Mouse (Mus musculus) layer of hippocampus, postnatal 14 days (tissue): ENCODE results near the gene Dhrs13. TPM values are rescaled to one million over a fixed set of nuclear protein-coding genes. Genes with fewer than 3 reads are reported as not detected.
A peak's percentile ranks its signal among the peaks of the same experiment; 100 is the strongest.
"Not testable (repeated sequence)": the region's sequence is repeated elsewhere in the genome, so short reads cannot be mapped to it uniquely, and the experiment has no call there.

Experiments used
- DNase-seq, 2 experiments: peaks; one replicate each; pipeline ENCODE4 v3.0.0; 2021 to 2022; ENCODE audit warnings: low spot score in 2 of 2, mixed read lengths in 1 of 2
- total RNA-seq, 2 experiments: library from RNA; stranded (reverse); gene quantifications; 2 replicates each; pipeline ENCODE4 v1.2.3; 2021

The Dhrs13 gene
- total RNA-seq, 2 experiments from 2014 or later = 11.2 to 11.3 TPM

DNA sequence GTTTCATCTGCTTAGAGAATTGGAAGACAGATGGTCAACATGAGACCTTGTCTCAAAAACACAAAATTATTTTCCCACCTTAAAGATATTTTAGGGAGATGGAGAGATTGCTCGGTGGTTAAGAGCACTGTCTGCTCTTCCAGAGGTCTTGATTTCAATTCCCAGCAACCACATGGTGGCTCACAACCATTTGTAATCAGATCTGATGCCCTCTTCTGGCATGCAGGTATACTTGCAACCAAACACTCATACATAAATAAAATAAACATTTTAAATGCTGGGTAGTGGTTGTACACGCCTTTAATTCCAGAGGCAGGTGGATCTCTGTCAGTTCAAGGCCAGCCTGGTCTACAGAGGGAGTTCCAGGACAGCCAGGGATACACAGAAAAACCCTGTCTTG is 8.8 kb downstream of the Dhrs13 start:
- DNase-seq = no peak

DNA sequence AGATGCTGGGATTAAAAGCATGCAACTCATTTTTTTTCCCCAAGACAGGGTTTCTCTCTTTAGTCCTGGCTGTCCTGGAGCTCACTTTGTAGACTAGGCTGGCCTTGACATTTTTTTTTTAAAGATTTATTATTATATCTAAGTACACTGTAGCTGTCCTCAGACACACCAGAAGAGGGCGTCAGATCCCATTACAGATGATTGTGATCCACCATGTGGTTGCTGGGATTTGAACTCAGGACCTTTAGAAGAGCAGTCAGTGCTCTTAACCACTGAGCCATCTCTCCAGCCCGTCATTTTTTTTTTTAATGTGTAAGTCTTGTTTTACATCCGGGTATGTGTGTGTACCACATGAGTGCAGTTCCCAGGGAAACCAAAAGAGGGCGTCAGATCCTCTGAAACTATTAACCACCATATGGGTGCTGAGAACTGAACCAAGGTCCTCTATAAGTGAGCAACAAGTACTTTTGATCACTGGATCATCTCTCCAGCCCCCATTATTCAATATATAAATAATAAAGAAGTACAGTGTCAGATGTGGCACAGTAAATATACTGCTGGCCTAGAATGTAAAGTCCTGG is 10.3 kb downstream of the Dhrs13 start:
- DNase-seq = not testable (repeated sequence)

DNA sequence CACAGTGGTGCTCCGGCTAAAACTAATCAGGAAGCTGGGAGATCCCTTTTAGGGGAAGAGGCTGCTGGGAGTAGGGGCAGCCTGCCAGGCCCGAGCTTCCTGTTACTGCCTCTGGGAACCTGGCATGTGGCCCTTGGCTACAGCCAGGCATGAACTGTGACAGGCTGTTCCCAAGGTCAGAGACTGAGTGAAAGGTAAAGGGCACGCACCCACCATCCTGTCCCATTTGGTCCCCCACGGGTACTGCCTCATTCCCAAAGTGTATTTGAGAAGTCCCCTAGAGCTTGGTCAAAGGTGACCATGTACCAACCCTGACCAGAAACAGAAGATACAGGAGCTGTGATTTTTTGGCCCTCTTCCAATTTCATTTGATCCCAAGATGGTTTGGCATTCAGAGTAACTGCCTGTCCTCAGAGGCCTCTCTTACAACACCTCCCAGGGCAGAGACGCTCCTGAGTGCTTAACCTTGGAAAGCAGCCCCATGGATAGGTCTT is 12.7 kb downstream of the Dhrs13 start:
- peak; percentile 38 to 45 for DNase-seq

DNA sequence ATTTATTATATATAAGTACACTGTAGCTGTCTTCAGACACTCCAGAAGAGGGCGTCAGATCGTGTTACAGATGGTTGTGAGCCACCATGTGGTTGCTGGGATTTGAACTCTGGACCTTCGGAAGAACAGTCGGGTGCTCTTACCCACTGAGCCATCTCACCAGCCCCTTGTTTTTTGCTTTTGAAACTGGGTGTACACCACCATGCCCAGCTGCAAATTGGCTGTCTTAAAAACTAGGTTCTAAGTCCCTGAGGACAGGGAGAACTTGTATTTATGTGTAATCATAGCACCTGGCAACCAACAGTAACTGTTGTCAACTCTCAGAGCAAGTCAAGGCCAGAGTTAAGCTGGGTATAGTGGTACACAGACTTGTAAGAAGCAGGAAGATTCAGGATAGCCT is 16.6 kb downstream of the Dhrs13 start:
- not testable (repeated sequence) for DNase-seq

DNA sequence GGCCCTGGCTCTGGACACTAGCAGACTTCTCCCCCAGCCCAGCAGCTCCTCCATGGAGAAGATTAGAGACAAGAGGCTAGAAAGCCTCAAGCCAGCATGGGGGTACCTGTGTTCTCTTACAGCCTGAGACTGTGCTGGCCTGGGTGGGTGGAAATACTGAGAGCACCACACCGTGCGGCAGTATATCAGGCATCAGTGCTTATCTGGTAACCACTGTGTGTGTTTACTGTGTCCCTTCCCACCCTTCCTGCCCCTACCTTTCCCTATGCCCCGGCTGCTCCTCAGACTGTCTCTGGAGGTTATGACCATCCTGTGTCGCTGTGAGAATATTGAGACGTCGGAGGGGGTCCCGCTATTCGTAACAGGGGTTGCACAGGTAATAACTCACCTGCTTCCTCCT is 21.0 kb downstream of the Dhrs13 start:
- no peak for DNase-seq

DNA sequence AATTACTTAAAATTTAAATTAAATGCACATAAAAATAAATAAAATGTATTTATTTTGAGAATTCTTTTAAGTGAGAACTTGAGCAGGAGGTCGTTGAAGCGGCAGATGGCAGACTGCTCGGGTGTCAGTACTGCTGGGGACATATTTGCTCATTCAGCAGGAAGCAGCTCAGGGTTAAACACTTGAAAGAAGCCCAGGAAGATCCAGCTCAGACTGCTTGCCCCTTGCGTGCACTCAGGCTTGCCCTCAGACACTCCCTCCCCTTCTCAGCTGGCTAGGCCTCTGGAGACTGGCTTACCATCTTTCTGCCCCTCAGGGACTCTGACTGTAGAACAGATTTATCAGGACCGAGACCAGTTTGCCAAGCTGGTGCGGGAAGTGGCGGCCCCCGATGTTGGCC is 24.9 kb downstream of the Dhrs13 start:
- DNase-seq = no peak

DNA sequence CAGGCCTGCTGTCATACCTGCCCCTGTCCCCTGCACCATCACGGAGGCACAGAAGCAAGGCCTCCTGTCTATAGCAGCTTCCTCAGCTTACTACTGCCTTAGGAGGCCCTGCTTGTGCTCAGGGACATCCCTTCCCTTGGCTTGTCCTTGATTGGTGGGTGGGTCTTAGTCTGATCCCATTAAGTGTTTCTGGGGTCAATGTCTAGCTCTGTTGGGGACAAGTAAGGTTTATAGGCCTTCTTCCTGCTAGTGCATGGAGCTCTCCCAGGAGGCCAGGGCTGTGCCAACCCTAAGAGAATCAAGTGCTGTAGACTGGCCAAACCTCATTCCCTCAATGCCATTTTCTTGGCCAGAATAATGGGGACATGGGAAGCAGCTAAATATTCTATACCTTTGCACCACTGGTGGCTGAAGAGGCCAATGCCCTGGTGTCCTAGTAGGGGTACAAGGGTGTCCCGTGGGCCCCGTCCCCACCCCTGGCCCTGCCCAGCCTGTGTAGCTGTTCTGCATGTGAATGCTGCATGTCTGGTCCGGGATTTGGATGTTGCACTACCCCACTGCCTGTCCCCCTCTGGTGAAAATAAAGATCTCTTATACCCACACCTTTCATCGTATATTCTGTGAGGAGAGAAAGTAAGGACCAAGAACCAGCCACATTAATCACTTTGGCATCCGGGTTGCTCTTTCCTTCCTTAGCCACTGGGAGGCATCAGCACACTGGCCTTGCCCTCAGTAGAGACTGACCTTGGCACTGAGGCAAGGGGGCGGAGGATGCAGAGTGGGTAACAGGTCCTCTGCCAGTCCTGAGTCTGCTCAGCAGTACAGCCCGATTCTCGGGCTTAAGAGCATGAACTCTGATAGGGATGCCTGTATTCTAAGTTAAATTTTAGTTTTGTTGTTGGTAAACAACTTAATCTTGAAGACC is 28.0 kb downstream of the Dhrs13 start:
- peak; percentile 58 to 72 for DNase-seq

DNA sequence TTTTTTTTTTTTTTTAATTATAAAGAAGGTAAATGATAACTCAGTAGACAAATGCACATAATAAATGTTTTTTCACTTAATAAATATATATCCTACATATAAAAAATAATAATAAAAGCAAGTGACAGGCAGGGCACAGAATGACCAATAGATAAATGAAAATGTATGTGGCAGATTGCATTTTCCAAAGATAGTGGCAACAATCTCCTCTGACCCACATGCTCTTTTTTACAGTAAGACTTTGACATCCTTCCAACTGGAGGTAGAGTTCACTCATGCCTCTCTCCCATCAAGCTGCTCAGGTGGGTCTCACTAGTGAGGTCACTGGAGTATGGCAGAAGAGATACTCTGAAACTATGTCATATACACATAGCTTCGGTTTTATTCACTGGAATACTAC is 30.5 kb downstream of the Dhrs13 start:
- DNase-seq = no peak

DNA sequence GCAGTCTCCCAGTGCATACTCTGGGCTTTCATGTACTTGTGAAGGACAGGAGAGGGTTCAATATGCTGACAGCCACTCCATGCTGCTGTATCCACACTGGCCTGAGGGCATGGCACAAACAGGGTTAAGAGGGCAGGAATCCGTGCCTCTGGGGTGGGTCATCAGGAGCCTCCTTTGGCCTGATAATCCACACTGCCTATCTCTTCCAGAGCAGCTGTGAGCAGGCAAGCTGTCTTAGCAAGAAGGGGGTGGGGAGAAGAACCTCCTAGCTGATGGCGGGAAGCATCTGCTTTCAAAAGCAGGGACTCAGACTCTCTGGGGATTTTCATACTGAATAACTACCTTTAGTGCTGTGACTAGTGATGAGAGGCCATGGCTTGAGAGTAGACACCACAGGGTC is 33.8 kb downstream of the Dhrs13 start:
- DNase-seq = no peak

DNA sequence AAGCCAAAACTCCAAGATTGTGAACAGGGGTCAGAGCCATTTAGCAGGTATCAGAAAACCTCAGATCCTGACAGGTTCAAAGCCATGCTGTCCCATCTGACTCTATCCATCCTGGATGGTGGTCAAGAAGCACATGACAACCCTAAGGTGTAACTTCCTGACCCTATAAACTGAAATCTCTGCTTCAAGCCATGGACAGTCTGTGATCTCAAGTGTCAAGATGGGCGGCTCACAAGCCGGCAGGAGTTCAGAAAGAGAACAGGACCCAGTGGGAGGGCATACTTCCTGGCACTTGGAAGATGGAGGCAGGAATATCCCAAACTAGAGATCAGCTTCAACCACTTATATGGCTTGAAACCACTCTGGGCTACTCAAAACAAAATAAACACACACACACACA is 34.6 kb downstream of the Dhrs13 start:
- DNase-seq = no peak

DNA sequence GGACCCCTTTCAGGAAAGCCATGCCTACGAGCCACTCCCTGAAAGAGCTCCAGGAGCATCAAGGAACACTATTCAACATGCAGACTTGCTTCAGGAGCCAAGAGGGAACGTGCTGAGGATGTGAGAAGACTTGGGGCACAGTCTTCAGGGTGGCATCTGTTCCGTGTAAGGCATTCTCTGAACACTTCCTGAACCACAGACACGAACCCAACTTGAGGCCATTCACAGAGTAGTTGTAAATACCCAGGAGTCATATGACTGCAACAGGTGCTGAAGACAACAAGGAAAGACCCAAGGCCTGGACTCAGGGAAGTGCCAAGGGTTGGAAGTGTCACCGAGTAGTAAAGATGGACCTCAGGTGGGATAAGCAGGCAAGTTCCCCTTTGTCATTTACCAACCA is 35.5 kb downstream of the Dhrs13 start:
- no peak for DNase-seq

DNA sequence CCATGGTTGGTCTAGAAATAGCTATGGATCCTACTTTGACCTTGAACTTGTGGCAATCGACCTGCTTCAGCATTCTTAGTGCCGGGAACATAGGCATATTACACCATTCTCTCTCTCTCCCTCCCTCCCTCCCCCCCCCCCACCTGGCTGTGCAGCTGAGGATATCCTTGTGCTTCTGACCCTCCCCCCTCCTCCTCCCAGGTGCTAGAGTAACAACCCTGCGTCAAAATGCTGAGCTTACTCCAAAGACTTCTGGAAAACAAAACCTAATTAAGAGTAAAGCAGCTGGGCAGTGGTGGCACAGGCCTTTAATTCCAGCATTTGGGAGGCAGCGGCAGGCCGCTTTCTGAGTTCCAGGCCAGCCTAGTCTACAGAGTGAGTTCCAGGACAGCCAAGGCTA is 37.0 kb downstream of the Dhrs13 start:
- no peak for DNase-seq

DNA sequence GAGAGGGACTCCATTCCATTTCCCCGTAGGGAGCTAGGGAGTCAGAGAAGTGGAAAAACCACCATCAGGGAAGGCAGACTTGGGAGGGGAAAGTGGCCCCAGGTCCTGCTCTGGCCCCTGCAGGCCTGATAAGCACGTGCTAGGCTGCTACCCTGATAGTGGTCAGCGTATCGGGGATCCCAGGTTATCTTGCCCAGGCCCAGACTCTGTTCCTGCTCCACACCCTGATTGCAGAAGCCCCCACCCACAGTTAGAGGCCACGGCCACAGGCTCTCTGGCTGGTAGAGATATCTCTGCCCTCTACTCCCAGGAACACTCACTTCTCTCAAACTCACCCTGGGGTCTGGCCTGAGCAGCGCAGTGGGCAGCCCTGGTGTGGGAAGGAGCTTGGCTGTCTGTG is 37.6 kb downstream of the Dhrs13 start:
- DNase-seq = no peak

DNA sequence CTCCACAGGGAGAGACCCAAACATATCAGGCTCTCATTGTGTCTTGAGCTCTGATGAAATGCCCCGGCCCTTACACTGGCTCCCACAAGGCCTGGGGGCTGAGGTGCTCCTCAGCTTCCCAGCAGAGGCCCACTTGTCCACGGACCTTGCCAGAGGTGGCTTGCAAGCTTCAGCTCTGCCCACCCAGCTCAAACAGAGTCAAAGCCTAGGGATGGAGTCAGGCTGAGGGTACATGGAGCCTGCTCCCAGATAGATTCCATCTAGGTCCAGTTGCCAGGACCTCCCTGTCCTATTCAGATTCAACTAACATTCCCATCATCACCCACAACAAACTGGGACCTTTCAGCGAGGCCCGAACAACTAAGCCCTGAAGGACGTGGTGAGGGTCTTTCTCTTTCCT is 39.9 kb downstream of the Dhrs13 start:
- no peak for DNase-seq

DNA sequence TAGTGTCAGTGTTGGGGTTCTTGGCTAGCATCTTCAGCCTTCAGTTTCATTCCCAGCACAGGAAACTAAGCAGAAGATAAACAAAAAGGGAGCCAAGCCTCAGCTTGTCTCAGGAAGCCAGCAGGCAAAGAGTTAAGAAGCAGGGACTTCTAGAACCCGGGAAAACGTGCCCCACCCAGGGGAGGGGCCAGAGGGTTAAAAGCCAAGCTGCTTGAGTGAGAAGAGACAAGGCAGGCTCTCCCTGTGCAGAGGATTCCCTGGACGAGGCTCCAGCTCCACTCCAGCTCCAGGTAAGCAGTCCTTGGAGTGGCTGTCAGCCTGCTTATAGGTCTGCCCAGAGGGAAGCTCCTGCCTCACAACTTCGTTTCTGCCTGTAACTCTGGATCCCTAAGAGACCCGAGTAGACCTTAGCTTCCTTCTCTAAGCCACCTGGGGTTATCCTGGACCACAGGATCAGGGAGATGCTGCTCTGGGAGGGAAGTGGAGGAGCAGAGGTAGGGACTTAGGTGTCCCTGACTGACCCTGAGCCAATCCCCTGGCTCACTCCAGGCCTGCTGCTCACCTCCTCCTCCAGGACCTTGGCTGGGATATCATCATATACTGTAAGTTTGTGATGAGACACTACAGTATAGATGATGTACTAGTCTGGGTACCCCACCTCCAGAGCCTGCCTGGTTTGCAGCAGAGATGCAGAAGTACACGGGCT is 40.5 kb downstream of the Dhrs13 start:
- DNase-seq = no peak

DNA sequence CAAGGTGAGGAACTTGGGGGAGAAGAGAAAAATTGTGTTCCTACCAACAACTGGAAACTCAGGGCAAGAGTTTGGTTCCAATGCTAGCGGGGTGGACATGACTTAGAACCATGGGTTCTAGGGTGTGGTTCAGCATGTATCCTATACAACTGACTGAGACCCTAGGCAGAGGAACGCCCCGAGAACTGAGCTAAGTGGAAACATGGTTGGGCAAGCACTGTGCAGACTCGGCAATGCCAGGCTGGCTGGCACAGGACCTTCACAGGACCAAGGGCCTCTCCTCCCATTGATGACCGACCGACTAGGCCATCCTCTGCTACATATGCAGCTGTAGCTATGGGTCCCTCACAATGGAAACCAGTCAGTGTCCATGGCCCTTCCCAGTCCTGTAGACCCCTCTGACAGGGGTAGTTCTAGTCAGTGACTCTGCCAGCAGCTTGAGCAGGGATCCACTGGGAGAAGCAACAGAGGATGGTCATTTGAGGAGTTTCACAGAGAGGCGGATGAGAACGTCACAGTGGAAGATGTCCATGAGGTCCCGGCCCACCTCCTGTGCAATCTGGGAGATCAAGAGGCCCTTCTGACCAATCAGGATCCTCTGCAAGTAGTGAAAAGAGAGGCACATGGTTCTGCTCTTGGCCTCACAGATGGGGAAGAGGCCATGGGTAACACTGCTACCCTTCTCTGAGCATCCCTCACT is 41.6 kb downstream of the Dhrs13 start:
- DNase-seq = no peak

DNA sequence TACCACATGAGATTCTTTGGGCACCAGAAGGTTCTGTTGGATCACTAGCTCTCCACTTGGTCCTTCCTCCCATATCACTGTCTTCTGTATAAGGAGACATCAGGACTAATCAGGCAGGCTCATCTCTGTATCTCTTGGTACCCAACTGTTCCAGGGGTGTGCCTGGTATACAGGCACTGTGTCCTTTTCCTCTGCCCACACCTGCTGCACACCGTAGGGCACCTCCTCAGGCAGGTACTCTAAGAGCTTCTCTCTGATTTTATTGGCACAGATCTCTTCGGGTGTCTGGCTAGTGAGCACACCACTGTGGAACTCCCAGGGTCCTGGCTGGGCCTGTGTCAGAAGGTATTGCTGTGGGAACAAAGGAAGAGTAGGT is 42.2 kb downstream of the Dhrs13 start:
- DNase-seq = no peak

DNA sequence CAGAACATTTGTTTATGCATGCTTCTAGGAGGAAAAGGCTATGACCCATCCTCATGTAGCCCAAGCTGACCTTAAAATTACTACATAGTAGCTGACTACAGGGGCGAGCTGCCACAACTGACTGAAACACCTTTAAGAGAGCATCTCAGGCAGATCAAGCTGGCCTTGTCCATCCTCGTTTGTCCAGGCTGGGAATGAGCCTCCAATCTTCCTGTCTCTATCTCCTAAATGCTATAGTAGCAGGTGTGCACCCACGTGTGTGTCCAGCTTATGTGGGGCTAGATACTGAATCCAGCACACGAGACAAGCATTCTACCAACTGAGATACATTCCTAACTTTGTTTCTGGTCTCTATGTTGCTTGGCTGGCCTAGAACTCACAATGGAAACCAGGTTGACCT is 42.6 kb downstream of the Dhrs13 start:
- no peak for DNase-seq

DNA sequence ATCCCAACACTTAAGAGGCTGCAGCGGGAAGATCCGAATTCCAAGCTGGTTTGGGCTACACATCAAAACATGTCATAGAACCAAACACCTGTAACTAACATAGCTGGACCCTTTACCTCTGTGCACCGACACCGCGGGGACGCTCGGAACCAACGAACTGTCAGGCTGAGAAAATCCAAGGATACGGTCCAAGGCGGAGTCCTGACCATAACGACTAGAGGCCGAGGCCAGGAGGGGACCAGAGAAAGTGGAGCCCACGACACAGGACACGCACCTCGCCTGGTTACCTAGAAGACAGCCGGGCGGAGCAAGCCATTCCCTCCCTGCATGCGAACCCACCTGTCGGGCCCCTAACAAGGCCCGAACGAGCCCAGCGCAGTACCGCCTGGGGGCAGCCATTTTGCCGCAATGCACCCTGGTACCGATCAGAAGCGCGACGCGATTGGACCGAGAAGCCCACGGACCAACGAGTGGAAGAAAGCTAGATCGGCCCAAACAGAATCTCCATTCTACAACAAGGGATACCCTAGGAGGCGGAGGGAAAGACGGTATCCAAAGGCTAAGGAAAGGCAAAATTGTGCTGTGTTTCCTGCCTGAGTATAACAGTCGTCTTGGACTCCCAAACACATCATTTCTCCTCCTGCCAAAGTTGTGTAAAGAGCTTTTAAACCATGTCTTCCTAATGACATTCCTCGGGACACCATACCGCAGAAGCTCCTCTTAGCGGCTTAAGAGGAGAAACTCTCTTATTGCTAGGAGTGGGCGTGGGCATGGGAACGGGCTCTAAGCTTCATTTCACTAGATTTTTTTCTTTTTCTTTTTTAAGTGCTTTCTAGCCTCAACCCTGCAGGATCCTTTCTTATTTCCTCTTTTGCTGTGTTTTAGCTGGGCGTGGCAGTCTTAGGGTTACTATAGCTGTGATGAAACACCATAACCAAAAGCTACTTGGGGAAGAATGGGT is 48.2 kb downstream of the Dhrs13 start, which contains the start of gene Eral1:
Eral1 (minus strand) TSS at position 423 of the 961 bp plus-strand sequence.
- peak; percentile 76 to 87 for DNase-seq

DNA sequence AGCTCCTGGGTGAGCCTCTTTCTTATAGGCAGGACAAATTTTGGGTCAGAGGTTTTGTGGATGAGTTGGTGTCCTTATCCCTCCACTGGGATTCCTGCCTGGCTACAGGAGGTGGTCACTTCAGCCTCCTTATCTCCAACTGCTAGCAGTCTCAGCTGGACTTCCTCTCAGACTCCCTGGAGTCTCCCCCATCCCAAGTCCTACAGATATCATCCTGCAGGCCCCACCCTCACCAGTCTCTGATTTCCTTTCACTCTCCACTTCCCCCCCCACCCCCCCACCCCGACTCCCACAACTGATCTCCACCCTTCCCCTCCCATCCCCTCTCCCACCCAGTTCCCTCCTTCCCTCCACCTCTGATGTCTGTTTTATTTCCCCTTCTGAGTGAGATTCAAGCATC is 51.5 kb downstream of the Dhrs13 start:
- no peak for DNase-seq
